Mouse (Mus musculus) brain, embryonic 14.5 days (tissue): Measurements from ENCODE around the gene Dnajb12.

Experiments used
- CTCF ChIP-seq: fragments of 200-500 bp; IDR thresholded peaks from 2 replicates; pipeline ENCODE4 v1.5.1; 2012; ENCODE audit warnings: inconsistent platforms, mild to moderate bottlenecking, moderate library complexity, borderline replicate concordance; ENCODE audit not compliant: insufficient read depth, insufficient read length; ENCODE audit errors: extremely low read depth
- POLR2A ChIP-seq: fragments of 200-500 bp; IDR thresholded peaks from 2 replicates; pipeline ENCODE4 v1.6.1; 2012; ENCODE audit warnings: mild to moderate bottlenecking, inconsistent platforms, borderline replicate concordance; ENCODE audit not compliant: poor library complexity, insufficient read depth, insufficient read length, severe bottlenecking; ENCODE audit errors: extremely low read depth

DNA sequence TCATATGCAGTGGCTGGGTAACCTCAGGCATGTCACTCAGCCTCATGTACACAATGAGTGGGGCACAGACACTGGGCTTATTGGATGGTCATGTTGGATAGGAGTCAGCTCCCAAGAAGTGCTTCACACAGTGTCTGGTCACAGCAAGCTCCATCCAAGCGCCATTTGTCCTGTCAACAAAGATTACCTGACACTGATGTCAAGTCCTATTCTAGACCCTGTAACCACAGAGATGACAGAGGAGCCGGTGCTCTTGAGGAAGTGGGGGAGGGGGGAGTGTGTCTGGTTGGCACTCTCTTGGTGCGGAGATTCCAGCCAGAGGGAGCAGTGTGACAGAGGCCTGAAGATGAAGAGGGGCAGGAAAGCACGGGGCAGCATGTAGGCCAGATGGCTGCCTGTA lies 21.6 kb downstream of the Dnajb12 start:
- TF ChIP-seq CTCF = no peak
- no peak for TF ChIP-seq POLR2A
